Mouse (Mus musculus): ENCODE measurements around the gene Sugct. TPM values are rescaled to one million over a fixed set of nuclear protein-coding genes. Genes with fewer than 3 reads are reported as not detected.

Sugct gene
- total RNA-seq, 1 experiment: 0.80 TPM

GRCm38 (mm10) chr13:16898084-16898792 lies 797.1 kb downstream of the Sugct start:
- no peak for DNase-seq (ENCODE audit: low read depth, low spot score)
- no peak overlapping the region for H3K9ac ChIP-seq (ENCODE audit: insufficient read depth, low read depth, low read length, poor library complexity, severe bottlenecking)
- no peaks in the 10 kb centered on the region for H3K4me1 ChIP-seq (ENCODE audit: control insufficient read depth in 2 of 2, insufficient read depth in 2 of 2, low read length in 2 of 2, poor library complexity in 1 of 2)
- H3K9me3 ChIP-seq (ENCODE audit: control insufficient read depth, insufficient read depth, low read depth, low read length): no peaks in the 10 kb centered on the region
- no peak overlapping the region for H3K4me3 ChIP-seq (ENCODE audit: insufficient read depth in 1 of 2, low read depth in 1 of 2, low read length in 2 of 2, poor library complexity in 1 of 2, severe bottlenecking in 1 of 2)
- in situ Hi-C loops (cut with MboI; ENCODE audit: low sequenced_read_pairs in 2 of 2, unreplicated experiment in 2 of 2): no loop called here
- TF ChIP-seq ZC3H11A (IDR thresholded peaks at IDR 0.05; ENCODE audit: borderline replicate concordance, low read depth, low read length): no peak
- TF ChIP-seq MAFK (IDR thresholded peaks at IDR 0.05; ENCODE audit: insufficient read depth, low read depth, low read length): no peak
- TF ChIP-seq HCFC1 (IDR thresholded peaks at IDR 0.05; ENCODE audit: borderline replicate concordance, insufficient read depth, low read length): no peak
- no peaks in the 10 kb centered on the region for H3K36me3 ChIP-seq (ENCODE audit: control insufficient read depth, insufficient read depth, low read length, poor library complexity, severe bottlenecking)
- no peak overlapping the region for H3K27ac ChIP-seq (ENCODE audit: insufficient read depth, low read depth, low read length, poor library complexity, severe bottlenecking)

- no peaks in the 10 kb centered on the region for H3K9me3 ChIP-seq (ENCODE audit: control insufficient read depth, insufficient read depth, low read depth, low read length)
- no peaks in the 10 kb centered on the region for H3K36me3 ChIP-seq (ENCODE audit: control insufficient read depth, insufficient read depth, low read length, poor library complexity, severe bottlenecking)
- no peaks in the 10 kb centered on the region for H3K4me1 ChIP-seq (ENCODE audit: control insufficient read depth in 2 of 2, insufficient read depth in 2 of 2, low read length in 2 of 2, poor library complexity in 1 of 2)
- no peak for DNase-seq (ENCODE audit: low read depth, low spot score)
- in situ Hi-C loops (cut with MboI; ENCODE audit: low sequenced_read_pairs in 2 of 2, unreplicated experiment in 2 of 2): no loop called here
- H3K9ac ChIP-seq (ENCODE audit: insufficient read depth, low read depth, low read length, poor library complexity, severe bottlenecking): no peak overlapping the region
- H3K4me3 ChIP-seq (ENCODE audit: insufficient read depth in 1 of 2, low read depth in 1 of 2, low read length in 2 of 2, poor library complexity in 1 of 2, severe bottlenecking in 1 of 2): no peak overlapping the region
- TF ChIP-seq CHD2 (IDR thresholded peaks at IDR 0.05; ENCODE audit: low read depth, low read length) (no peak), ZNF384 (IDR thresholded peaks at IDR 0.05; ENCODE audit: low read depth, low read length) (no peak), HCFC1 (IDR thresholded peaks at IDR 0.05; ENCODE audit: borderline replicate concordance, insufficient read depth, low read length) (no peak), ZC3H11A (IDR thresholded peaks at IDR 0.05; ENCODE audit: borderline replicate concordance, low read depth, low read length) (no peak), MAFK (IDR thresholded peaks at IDR 0.05; ENCODE audit: insufficient read depth, low read depth, low read length) (no peak)
- H3K27ac ChIP-seq (ENCODE audit: insufficient read depth, low read depth, low read length, poor library complexity, severe bottlenecking): no peak overlapping the region
These were observed 817.3 kb downstream of the Sugct start for GRCm38 (mm10) chr13:16878056-16878455.

- in situ Hi-C loops (cut with MboI; ENCODE audit: low sequenced_read_pairs in 2 of 2, unreplicated experiment in 2 of 2): no loop called here
- H3K27ac ChIP-seq (ENCODE audit: insufficient read depth, low read depth, low read length, poor library complexity, severe bottlenecking): no peak overlapping the region
- no peaks in the 10 kb centered on the region for H3K9me3 ChIP-seq (ENCODE audit: control insufficient read depth, insufficient read depth, low read depth, low read length)
- no peak for DNase-seq (ENCODE audit: low read depth, low spot score)
- no peaks in the 10 kb centered on the region for H3K4me1 ChIP-seq (ENCODE audit: control insufficient read depth in 2 of 2, insufficient read depth in 2 of 2, low read length in 2 of 2, poor library complexity in 1 of 2)
- H3K4me3 ChIP-seq (ENCODE audit: insufficient read depth in 1 of 2, low read depth in 1 of 2, low read length in 2 of 2, poor library complexity in 1 of 2, severe bottlenecking in 1 of 2): no peak overlapping the region
- TF ChIP-seq HCFC1 (IDR thresholded peaks at IDR 0.05; ENCODE audit: borderline replicate concordance, insufficient read depth, low read length) (no peak), CHD2 (IDR thresholded peaks at IDR 0.05; ENCODE audit: low read depth, low read length) (no peak), ZC3H11A (IDR thresholded peaks at IDR 0.05; ENCODE audit: borderline replicate concordance, low read depth, low read length) (no peak)
- H3K36me3 ChIP-seq (ENCODE audit: control insufficient read depth, insufficient read depth, low read length, poor library complexity, severe bottlenecking): no peaks in the 10 kb centered on the region
- no peak overlapping the region for H3K9ac ChIP-seq (ENCODE audit: insufficient read depth, low read depth, low read length, poor library complexity, severe bottlenecking)
These were observed 835.4 kb downstream of the Sugct start for GRCm38 (mm10) chr13:16859986-16860385.

- no peak for DNase-seq (ENCODE audit: low read depth, low spot score)
- Histone ChIP-seq H3K9ac (ENCODE audit: insufficient read depth, low read depth, low read length, poor library complexity, severe bottlenecking) (no peak overlapping the region), H3K36me3 (ENCODE audit: control insufficient read depth, insufficient read depth, low read length, poor library complexity, severe bottlenecking) (no peaks in the 10 kb centered on the region), H3K9me3 (ENCODE audit: control insufficient read depth, insufficient read depth, low read depth, low read length) (no peaks in the 10 kb centered on the region), H3K4me1 (ENCODE audit: control insufficient read depth in 2 of 2, insufficient read depth in 2 of 2, low read length in 2 of 2, poor library complexity in 1 of 2) (no peaks in the 10 kb centered on the region), H3K27ac (ENCODE audit: insufficient read depth, low read depth, low read length, poor library complexity, severe bottlenecking) (no peak overlapping the region), H3K4me3 (ENCODE audit: insufficient read depth in 1 of 2, low read depth in 1 of 2, low read length in 2 of 2, poor library complexity in 1 of 2, severe bottlenecking in 1 of 2) (no peak overlapping the region)
- in situ Hi-C loops (cut with MboI; ENCODE audit: low sequenced_read_pairs in 2 of 2, unreplicated experiment in 2 of 2): no loop called here
- TF ChIP-seq CHD2 (IDR thresholded peaks at IDR 0.05; ENCODE audit: low read depth, low read length) (no peak), HCFC1 (IDR thresholded peaks at IDR 0.05; ENCODE audit: borderline replicate concordance, insufficient read depth, low read length) (no peak), ZC3H11A (IDR thresholded peaks at IDR 0.05; ENCODE audit: borderline replicate concordance, low read depth, low read length) (no peak), ZNF384 (IDR thresholded peaks at IDR 0.05; ENCODE audit: low read depth, low read length) (no peak), MAFK (IDR thresholded peaks at IDR 0.05; ENCODE audit: insufficient read depth, low read depth, low read length) (no peak)
These were observed 848.1 kb downstream of the Sugct start for GRCm38 (mm10) chr13:16847236-16847635.

DNA sequence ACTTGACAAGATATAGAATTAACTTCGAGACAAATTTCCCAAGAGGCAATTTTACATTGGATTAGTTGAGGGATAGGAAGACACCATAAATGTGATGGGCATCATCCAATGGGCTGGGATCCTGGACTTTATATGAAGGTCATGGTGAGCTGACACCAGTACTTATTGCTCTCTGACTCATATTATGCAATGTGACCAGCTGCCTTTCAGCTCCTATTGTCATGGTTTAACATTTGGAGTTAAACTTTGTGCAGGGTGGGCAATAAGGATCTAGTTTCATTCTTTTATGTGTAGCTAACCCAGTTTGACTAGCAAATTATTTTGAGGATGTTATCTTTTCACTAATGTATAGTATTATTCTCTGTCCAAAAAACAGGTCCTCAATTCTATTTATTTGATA lies 854.4 kb downstream of the Sugct start:
- H3K9ac ChIP-seq (ENCODE audit: insufficient read depth, low read depth, low read length, poor library complexity, severe bottlenecking): no peak overlapping the region
- H3K4me3 ChIP-seq (ENCODE audit: insufficient read depth in 1 of 2, low read depth in 1 of 2, low read length in 2 of 2, poor library complexity in 1 of 2, severe bottlenecking in 1 of 2): no peak overlapping the region
- no peak overlapping the region for H3K27ac ChIP-seq (ENCODE audit: insufficient read depth, low read depth, low read length, poor library complexity, severe bottlenecking)
- H3K9me3 ChIP-seq (ENCODE audit: control insufficient read depth, insufficient read depth, low read depth, low read length): no peaks in the 10 kb centered on the region
- TF ChIP-seq HCFC1 (IDR thresholded peaks at IDR 0.05; ENCODE audit: borderline replicate concordance, insufficient read depth, low read length): no peak
- no peak for TF ChIP-seq ZC3H11A (IDR thresholded peaks at IDR 0.05; ENCODE audit: borderline replicate concordance, low read depth, low read length)
- no peak for TF ChIP-seq ZNF384 (IDR thresholded peaks at IDR 0.05; ENCODE audit: low read depth, low read length)
- no peak for TF ChIP-seq CHD2 (IDR thresholded peaks at IDR 0.05; ENCODE audit: low read depth, low read length)
- TF ChIP-seq MAFK (IDR thresholded peaks at IDR 0.05; ENCODE audit: insufficient read depth, low read depth, low read length): no peak
- H3K4me1 ChIP-seq (ENCODE audit: control insufficient read depth in 2 of 2, insufficient read depth in 2 of 2, low read length in 2 of 2, poor library complexity in 1 of 2): no peaks in the 10 kb centered on the region
- in situ Hi-C loops (cut with MboI; ENCODE audit: low sequenced_read_pairs in 2 of 2, unreplicated experiment in 2 of 2): no loop called here
- H3K36me3 ChIP-seq (ENCODE audit: control insufficient read depth, insufficient read depth, low read length, poor library complexity, severe bottlenecking): no peaks in the 10 kb centered on the region
- DNase-seq (ENCODE audit: low read depth, low spot score): no peak
